Mouse (Mus musculus): Measurements from ENCODE around the gene Hk1. TPM values are rescaled to one million over a fixed set of nuclear protein-coding genes. Genes with fewer than 3 reads are reported as not detected.
A peak's percentile ranks its signal among the peaks of the same experiment; 100 is the strongest.

Gene Hk1
- polyA plus RNA-seq, 1 experiment = 65.7 TPM

DNA sequence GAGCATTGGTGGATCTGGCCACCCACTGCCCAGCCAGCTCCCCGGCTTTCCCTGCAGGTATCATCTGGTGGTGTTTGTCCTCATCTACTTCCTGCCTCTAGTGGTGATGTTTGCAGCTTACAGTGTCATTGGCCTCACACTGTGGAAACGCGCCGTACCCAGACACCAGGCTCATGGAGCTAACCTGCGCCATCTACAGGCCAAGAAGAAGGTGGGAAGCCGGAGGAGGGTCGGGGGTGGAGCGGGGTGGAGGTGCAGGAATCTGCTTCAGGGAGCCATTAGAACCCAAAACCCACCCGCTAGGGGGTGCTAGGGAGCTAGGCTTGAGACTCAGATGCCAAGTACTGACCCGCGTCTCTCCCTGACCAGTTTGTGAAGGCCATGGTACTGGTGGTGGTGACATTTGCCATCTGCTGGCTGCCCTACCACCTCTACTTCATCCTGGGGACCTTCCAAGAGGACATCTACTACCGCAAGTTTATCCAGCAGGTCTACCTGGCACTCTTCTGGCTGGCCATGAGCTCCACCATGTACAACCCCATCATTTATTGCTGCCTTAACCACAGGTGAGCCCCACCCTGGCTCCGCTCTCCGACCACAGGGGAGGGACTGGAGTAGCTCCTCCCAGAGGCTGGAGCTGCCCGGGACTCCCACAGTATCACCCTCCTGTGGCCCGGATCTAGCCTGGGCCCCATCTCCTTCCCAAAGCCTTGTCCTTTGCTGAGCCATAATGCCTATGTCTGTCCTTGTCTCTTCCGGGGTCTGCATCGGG is 118.4 kb downstream of the Hk1 start:
- H3K27me3 ChIP-seq (ENCODE audit: control insufficient read depth, insufficient read depth, insufficient read length) = peaks cover 6% of the 10 kb centered on the region
- no peaks in the 10 kb centered on the region for H3K79me2 ChIP-seq (ENCODE audit: control insufficient read depth, insufficient read depth)
- TF ChIP-seq MYOD1 (IDR thresholded peaks at IDR 0.05; ENCODE audit: control insufficient read depth, insufficient read length, low read depth) = no peak
- TF ChIP-seq MYOG (IDR thresholded peaks at IDR 0.05; ENCODE audit: control insufficient read depth, extremely low read depth, insufficient read length) = no peak
- TF ChIP-seq CTCF (IDR thresholded peaks at IDR 0.05; ENCODE audit: control insufficient read depth, insufficient read depth, insufficient read length) = peak; percentile 51
- H3K36me3 ChIP-seq (ENCODE audit: control insufficient read depth, insufficient read depth) = no peaks in the 10 kb centered on the region
- H3K79me3 ChIP-seq (ENCODE audit: low read depth) = no peaks in the 10 kb centered on the region
- H3ac ChIP-seq (ENCODE audit: control insufficient read depth, insufficient read length, low read depth) = no peak overlapping the region
- no peak overlapping the region for H3K4me3 ChIP-seq (ENCODE audit: insufficient read depth, poor library complexity, severe bottlenecking)

DNA sequence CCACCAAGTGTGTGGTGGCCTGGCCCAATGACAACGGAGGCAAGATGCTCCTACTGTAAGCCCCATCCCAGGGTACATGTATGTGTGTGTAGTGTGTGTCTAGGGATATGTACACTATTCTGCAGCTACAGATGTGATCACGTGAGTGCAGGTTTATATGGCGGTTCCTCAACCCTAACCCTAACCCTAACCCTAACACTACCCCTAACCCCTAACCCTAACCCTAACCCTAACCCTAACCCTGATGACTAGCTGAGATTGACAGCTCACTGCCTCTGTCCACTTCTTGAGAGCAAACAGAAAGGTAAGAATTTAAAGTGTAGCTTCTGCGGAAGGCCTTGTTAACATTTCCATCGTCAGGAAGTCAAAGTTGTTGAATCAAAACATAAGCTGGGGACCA is 121.4 kb downstream of the Hk1 start:
- Histone ChIP-seq H3ac (ENCODE audit: control insufficient read depth, insufficient read length, low read depth) (no peak overlapping the region), H3K4me3 (ENCODE audit: insufficient read depth, poor library complexity, severe bottlenecking) (no peak overlapping the region), H3K36me3 (ENCODE audit: control insufficient read depth, insufficient read depth) (no peaks in the 10 kb centered on the region), H3K27me3 (ENCODE audit: control insufficient read depth, insufficient read depth, insufficient read length) (peaks cover 6% of the 10 kb centered on the region), H3K79me3 (ENCODE audit: low read depth) (no peaks in the 10 kb centered on the region), H3K79me2 (ENCODE audit: control insufficient read depth, insufficient read depth) (no peaks in the 10 kb centered on the region)
- TF ChIP-seq CTCF (IDR thresholded peaks at IDR 0.05; ENCODE audit: control insufficient read depth, insufficient read depth, insufficient read length) = no peak
- no peak for TF ChIP-seq MYOG (IDR thresholded peaks at IDR 0.05; ENCODE audit: control insufficient read depth, extremely low read depth, insufficient read length)
- no peak for TF ChIP-seq MAX (IDR thresholded peaks at IDR 0.05)

DNA sequence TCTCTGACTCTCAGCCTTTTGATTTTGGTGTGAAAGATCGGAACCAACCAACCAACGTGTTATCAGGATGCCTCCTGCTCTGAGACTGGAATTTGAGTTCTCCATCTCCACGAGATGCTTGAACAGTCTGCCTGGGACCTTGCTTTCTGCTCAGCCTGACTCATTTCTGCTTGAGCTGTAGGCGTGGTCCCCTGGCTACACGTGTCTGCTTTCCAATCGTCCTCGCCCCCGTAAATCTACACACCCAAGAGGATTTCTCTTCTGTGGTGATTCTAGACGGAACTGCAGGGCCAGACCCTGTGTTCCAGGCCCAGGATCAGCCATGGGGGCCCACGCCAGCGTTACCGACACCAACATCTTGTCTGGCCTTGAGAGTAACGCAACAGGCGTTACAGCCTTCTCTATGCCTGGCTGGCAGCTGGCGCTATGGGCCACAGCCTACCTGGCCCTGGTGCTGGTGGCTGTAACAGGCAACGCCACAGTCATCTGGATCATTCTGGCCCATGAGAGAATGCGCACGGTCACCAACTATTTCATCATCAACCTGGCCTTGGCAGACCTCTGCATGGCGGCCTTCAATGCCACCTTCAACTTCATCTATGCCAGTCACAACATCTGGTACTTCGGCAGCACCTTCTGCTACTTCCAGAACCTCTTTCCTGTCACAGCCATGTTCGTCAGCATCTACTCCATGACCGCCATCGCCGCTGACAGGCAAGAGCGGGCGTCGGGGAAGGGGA is 127.0 kb downstream of the Hk1 start:
- Histone ChIP-seq H3K4me3 (ENCODE audit: insufficient read depth, poor library complexity, severe bottlenecking) (no peak overlapping the region), H3K79me3 (ENCODE audit: low read depth) (no peaks in the 10 kb centered on the region), H3K79me2 (ENCODE audit: control insufficient read depth, insufficient read depth) (no peaks in the 10 kb centered on the region), H3K36me3 (ENCODE audit: control insufficient read depth, insufficient read depth) (no peaks in the 10 kb centered on the region), H3ac (ENCODE audit: control insufficient read depth, insufficient read length, low read depth) (no peak overlapping the region), H3K27me3 (ENCODE audit: control insufficient read depth, insufficient read depth, insufficient read length) (no peaks in the 10 kb centered on the region)
- TF ChIP-seq CEBPB (IDR thresholded peaks at IDR 0.05; ENCODE audit: low read depth) (no peak), MAX (IDR thresholded peaks at IDR 0.05) (no peak), USF1 (IDR thresholded peaks at IDR 0.05; ENCODE audit: low read depth) (no peak), MYOG (IDR thresholded peaks at IDR 0.05; ENCODE audit: control insufficient read depth, extremely low read depth, insufficient read length) (no peak), MYOD1 (IDR thresholded peaks at IDR 0.05; ENCODE audit: control insufficient read depth, insufficient read length, low read depth) (no peak), CTCF (IDR thresholded peaks at IDR 0.05; ENCODE audit: control insufficient read depth, insufficient read depth, insufficient read length) (no peak), FOSL1 (IDR thresholded peaks at IDR 0.05; ENCODE audit: insufficient read depth, low read length, poor library complexity, severe bottlenecking) (no peak)

DNA sequence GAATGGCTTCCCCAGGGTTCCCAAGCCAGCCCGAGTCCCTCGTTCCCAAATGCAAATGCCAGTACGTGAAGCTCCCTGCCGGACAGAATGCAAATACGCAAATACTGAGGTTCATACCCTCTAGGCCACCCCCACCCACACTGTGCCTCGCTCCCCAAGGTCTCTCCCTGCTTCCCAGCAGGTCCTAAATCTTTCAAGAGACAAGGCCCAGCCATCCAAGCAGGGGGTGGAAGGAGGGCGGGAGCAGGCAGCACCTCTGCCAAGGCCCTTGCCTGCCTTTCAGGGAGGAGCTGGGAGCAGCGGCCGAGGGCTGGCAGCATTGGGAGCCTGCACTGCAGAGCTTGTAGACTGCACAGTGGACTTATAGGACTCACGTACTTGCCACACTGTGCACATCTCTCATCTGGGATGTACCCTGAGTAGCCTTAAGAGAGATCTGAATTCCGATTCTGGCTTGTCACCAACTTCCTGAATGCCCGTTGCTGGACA is 127.7 kb downstream of the Hk1 start, which contains the start of gene Tacr2:
Gene Tacr2 (plus strand): TSS at position 439 of the 489 bp plus-strand sequence.
- Histone ChIP-seq H3K27me3 (ENCODE audit: control insufficient read depth, insufficient read depth, insufficient read length) (no peaks in the 10 kb centered on the region), H3K79me3 (ENCODE audit: low read depth) (no peaks in the 10 kb centered on the region), H3ac (ENCODE audit: control insufficient read depth, insufficient read length, low read depth) (no peak within 1 kb of the TSS), H3K4me3 (ENCODE audit: insufficient read depth, poor library complexity, severe bottlenecking) (no peak within 1 kb of the TSS), H3K79me2 (ENCODE audit: control insufficient read depth, insufficient read depth) (no peaks in the 10 kb centered on the region), H3K36me3 (ENCODE audit: control insufficient read depth, insufficient read depth) (no peaks in the 10 kb centered on the region)
- TF ChIP-seq USF1 (IDR thresholded peaks at IDR 0.05; ENCODE audit: low read depth) = no peak
- TF ChIP-seq CTCF (IDR thresholded peaks at IDR 0.05; ENCODE audit: control insufficient read depth, insufficient read depth, insufficient read length) = no peak
- TF ChIP-seq MYOD1 (IDR thresholded peaks at IDR 0.05; ENCODE audit: control insufficient read depth, insufficient read length, low read depth) = no peak
- TF ChIP-seq MAX (IDR thresholded peaks at IDR 0.05) = no peak
- no peak for TF ChIP-seq CEBPB (IDR thresholded peaks at IDR 0.05; ENCODE audit: low read depth)
- no peak for TF ChIP-seq FOSL1 (IDR thresholded peaks at IDR 0.05; ENCODE audit: insufficient read depth, low read length, poor library complexity, severe bottlenecking)
- no peak for TF ChIP-seq MYOG (IDR thresholded peaks at IDR 0.05; ENCODE audit: control insufficient read depth, extremely low read depth, insufficient read length)

DNA sequence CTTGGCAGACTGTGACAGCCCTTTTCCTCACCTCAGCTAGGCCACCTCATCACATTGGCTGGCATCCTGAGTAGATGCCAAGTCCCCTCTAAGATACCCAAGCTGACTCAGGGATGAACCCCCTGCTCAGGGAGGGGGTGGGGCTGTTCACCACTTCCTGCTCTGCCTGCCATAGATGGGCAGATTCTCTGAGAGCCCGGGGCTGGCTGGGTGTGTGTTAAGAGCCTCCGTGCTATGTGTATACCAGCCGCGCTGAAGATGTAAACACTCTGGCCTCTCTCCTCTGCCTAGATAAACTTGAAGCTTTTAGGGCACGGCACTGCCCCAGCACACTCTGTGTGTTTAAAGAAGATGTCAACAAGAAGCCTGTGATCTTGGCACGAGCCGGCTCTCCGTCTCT is 131.9 kb downstream of the Hk1 start:
- TF ChIP-seq CEBPB (IDR thresholded peaks at IDR 0.05; ENCODE audit: low read depth) (no peak), MYOD1 (IDR thresholded peaks at IDR 0.05; ENCODE audit: control insufficient read depth, insufficient read length, low read depth) (no peak), MAX (IDR thresholded peaks at IDR 0.05) (no peak), MYOG (IDR thresholded peaks at IDR 0.05; ENCODE audit: control insufficient read depth, extremely low read depth, insufficient read length) (no peak), USF1 (IDR thresholded peaks at IDR 0.05; ENCODE audit: low read depth) (no peak), FOSL1 (IDR thresholded peaks at IDR 0.05; ENCODE audit: insufficient read depth, low read length, poor library complexity, severe bottlenecking) (no peak), CTCF (IDR thresholded peaks at IDR 0.05; ENCODE audit: control insufficient read depth, insufficient read depth, insufficient read length) (no peak)
- Histone ChIP-seq H3K79me2 (ENCODE audit: control insufficient read depth, insufficient read depth) (no peaks in the 10 kb centered on the region), H3K4me3 (ENCODE audit: insufficient read depth, poor library complexity, severe bottlenecking) (no peak overlapping the region), H3K79me3 (ENCODE audit: low read depth) (no peaks in the 10 kb centered on the region), H3K27me3 (ENCODE audit: control insufficient read depth, insufficient read depth, insufficient read length) (no peaks in the 10 kb centered on the region), H3ac (ENCODE audit: control insufficient read depth, insufficient read length, low read depth) (no peak overlapping the region), H3K36me3 (ENCODE audit: control insufficient read depth, insufficient read depth) (no peaks in the 10 kb centered on the region)

Data from C2C12 (cell line).